Comparison of ENCODE assay signal across 10 mouse cellular contexts in the genomic region with DNA sequence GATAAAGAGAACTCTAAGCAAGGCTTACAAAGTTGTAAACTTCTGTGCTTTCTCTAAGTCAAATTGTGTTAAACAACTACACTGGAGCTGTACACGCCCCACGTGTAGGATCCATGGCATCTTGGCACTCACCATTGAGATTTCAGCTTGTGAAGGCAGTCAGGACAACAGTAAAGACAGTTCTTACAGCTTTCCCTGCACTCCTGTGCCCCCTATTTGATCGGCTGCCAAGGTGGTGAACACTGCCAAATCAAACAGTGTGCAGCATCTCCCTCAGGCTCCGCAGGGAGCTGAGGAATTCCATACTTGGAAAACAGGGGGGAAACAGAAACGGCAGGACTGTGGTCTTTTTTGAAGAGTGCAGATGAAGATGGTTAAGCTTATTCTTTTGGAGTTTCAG.
DNase-seq lines count a peak whose midpoint lies in the region; ATAC-seq lines count a peak whose summit lies in the region.
"Had no signal": no experiment of that assay in that cellular context is flagged by ENCODE, and none has a peak within 500 bp of the region (broad histone marks: within the 10 kb centered on the region; RNA-seq: fewer than 3 reads in every experiment).

No protein-coding gene starts in this region.

- H3K27ac ChIP-seq in heart, embryonic 14.5 days (replicated peaks in 1 of 2; ENCODE audit: control insufficient read depth in 1 of 2, insufficient read depth in 1 of 2, low read depth in 2 of 2, low read length in 2 of 2), result no peak overlapping the region

- H3K4me2 ChIP-seq in heart, embryonic 14.5 days (ENCODE audit: low read length), result no peak overlapping the region

- H3K36me3 ChIP-seq in heart, embryonic 14.5 days (ENCODE audit: control insufficient read depth, insufficient read depth, low read length), result no peaks in the 10 kb centered on the region

- H3K27me3 ChIP-seq in heart, embryonic 14.5 days (ENCODE audit: control insufficient read depth, insufficient read depth, low read length), result no peaks in the 10 kb centered on the region
- H3K27me3 ChIP-seq: megakaryocyte, embryonic 14.5 days had no signal

- no peaks in the 10 kb centered on the region for H3K9me3 ChIP-seq in heart, embryonic 14.5 days (ENCODE audit: control insufficient read depth, low read length)

- intact Hi-C loops in left cerebral cortex, postnatal 10 days (cut with DNase I), result no loop called here

- 23% methylated on average over 5 of the region's 5 CpGs for WGBS in heart, embryonic 14.5 days

- H3K4me1 ChIP-seq in heart, embryonic 14.5 days (ENCODE audit: control insufficient read depth in 2 of 2, insufficient read depth in 2 of 2, low read length in 2 of 2), result peaks cover 4 to 11% of the 10 kb centered on the region in 2 experiments; a peak in 3 of 4 replicates
- H3K4me1 ChIP-seq: megakaryocyte, embryonic 14.5 days had no signal

- no peak overlapping the region for H3K9ac ChIP-seq in heart, embryonic 14.5 days (ENCODE audit: low read length)

- DNase-seq in heart, adult 8-10 months (ENCODE audit: low spot score), result no peak
- DNase-seq in left cerebral cortex, postnatal 10 days (ENCODE audit: extremely low spot score in 1 of 2, low spot score in 2 of 2), result peak; percentile 1 to 57
- no peak for DNase-seq in left cerebral cortex, adult 11 months (ENCODE audit: low spot score)
- peak; percentile 52 for DNase-seq in MN1 (ENCODE audit: low spot score)
- peak; percentile 59 for DNase-seq in adrenal gland, postnatal 25 days
- DNase-seq in embryo, embryonic 9.5 days (ENCODE audit: extremely low spot score), result no peak
- no peak for DNase-seq in thymus, postnatal 0 days (ENCODE audit: low spot score)
- DNase-seq: thymus, adult 2 months had no signal

- ATAC-seq in heart, embryonic 14.5 days (ENCODE audit: insufficient number of reproducible peaks, insufficient read depth, low FRiP score, low read depth), result peak; percentile 35; the same call in 1 of the 2 replicates

- no peak overlapping the region for H3K4me3 ChIP-seq in heart, embryonic 14.5 days (ENCODE audit: control insufficient read depth in 1 of 2, insufficient read depth in 1 of 2, low read depth in 1 of 2, low read length in 2 of 2)
- H3K4me3 ChIP-seq: megakaryocyte, embryonic 14.5 days had no signal

Comparison
In these comparisons a context has a peak if more than half of its experiments do, and no peak if none do; other contexts are left out.
1. DNase-seq: peak in left cerebral cortex, postnatal 10 days (2 of 2), MN1 (single experiment) and adrenal gland, postnatal 25 days (single experiment); none in heart, adult 8-10 months (single experiment), left cerebral cortex, adult 11 months (single experiment), embryo, embryonic 9.5 days (single experiment) and thymus, postnatal 0 days (single experiment).